Mouse (Mus musculus) stomach, embryonic 16.5 days (tissue): Measurements from ENCODE around the gene Leng8. TPM values are rescaled to one million over a fixed set of nuclear protein-coding genes. Genes with fewer than 3 reads are reported as not detected.

Experiments
- ATAC-seq: fragments of 200-750 bp; cut with Nextera tagmentation; 2 replicates; pipeline ENCODE4 v1.8.0; 2017; ENCODE audit warnings: moderate number of reproducible peaks, moderate TSS enrichment; ENCODE audit not compliant: insufficient read depth, low FRiP score
- H3K27ac ChIP-seq: fragments of 300-500 bp; sonication (generic); 2 replicates; pipeline ENCODE4 v1.5.1; 2014; ENCODE audit warnings: low read length
- H3K27me3 ChIP-seq: fragments of 300-500 bp; sonication (generic); 2 replicates; pipeline ENCODE4 v1.6.1; 2014; ENCODE audit warnings: low read length, control low read depth, mixed read lengths; ENCODE audit not compliant: control insufficient read depth, insufficient read depth
- H3K36me3 ChIP-seq: fragments of 300-500 bp; sonication (generic); 2 replicates; pipeline ENCODE4 v1.6.1; 2014; ENCODE audit warnings: low read length; ENCODE audit not compliant: control insufficient read depth, insufficient read depth
- H3K4me1 ChIP-seq: fragments of 300-500 bp; sonication (generic); 2 replicates; pipeline ENCODE4 v1.6.1; 2014; ENCODE audit warnings: low read length, control low read depth, mixed read lengths; ENCODE audit not compliant: control insufficient read depth, insufficient read depth
- H3K4me2 ChIP-seq: fragments of 300-500 bp; sonication (generic); 2 replicates; pipeline ENCODE4 v1.6.1; 2014; ENCODE audit warnings: low read depth, low read length, mixed read lengths
- H3K4me3 ChIP-seq: fragments of 300-500 bp; sonication (generic); replicated peaks from 2 replicates; pipeline ENCODE4 v1.5.1; 2014; ENCODE audit warnings: mild to moderate bottlenecking, low read length
- H3K9ac ChIP-seq: fragments of 300-500 bp; sonication (generic); 2 replicates; pipeline ENCODE4 v1.6.1; 2014; ENCODE audit warnings: low read length
- H3K9me3 ChIP-seq: fragments of 300-500 bp; sonication (generic); replicated peaks from 2 replicates; pipeline ENCODE4 v1.6.1; 2016; ENCODE audit warnings: low read length, control low read depth; ENCODE audit not compliant: control insufficient read depth
- WGBS: fragments of 180-500 bp; shearing (Covaris S2); extraction: QIAGEN DNeasy Blood & Tissue Kit; methylation state at CpG from one replicate; pipeline ENCODE4 v1.1.7; 2014; 5-methylcytosine and 5-hydroxymethylcytosine counted together
- polyA plus RNA-seq: library from polyadenylated mRNA; unstranded; fragments of >200 nt; fragmentation: Nextera tagmentation; extraction: Ambion mirVana; gene quantifications from 2 replicates; pipeline ENCODE4 v1.2.1, GENCODE M21; 2015

Gene Leng8
- polyA plus RNA-seq, 1 experiment from 2014 or later = 51.4 TPM

- Histone ChIP-seq H3K4me2 (no peak overlapping the region), H3K9me3 (no peaks in the 10 kb centered on the region), H3K4me1 (no peaks in the 10 kb centered on the region), H3K9ac (no peak overlapping the region), H3K27me3 (no peaks in the 10 kb centered on the region), H3K27ac (no peak overlapping the region), H3K36me3 (no peaks in the 10 kb centered on the region), H3K4me3 (no peak overlapping the region)
- WGBS = 60% methylated on average over 3 of the region's 3 CpGs
- no peak for ATAC-seq
These were observed 25.1 kb upstream of the Leng8 start for GRCm38 (mm10) chr7:4111766-4112165.

GRCm38 (mm10) chr7:4117050-4117814 lies 19.6 kb upstream of the Leng8 start:
- Histone ChIP-seq H3K36me3 (no peaks in the 10 kb centered on the region), H3K27ac (no peak overlapping the region), H3K4me3 (no peak overlapping the region), H3K27me3 (peaks cover 23% of the 10 kb centered on the region), H3K9me3 (no peaks in the 10 kb centered on the region), H3K9ac (no peak overlapping the region), H3K4me2 (no peak overlapping the region), H3K4me1 (peaks cover 6% of the 10 kb centered on the region)
- ATAC-seq = no peak
- 74% methylated on average over 8 of the region's 8 CpGs for WGBS

DNA sequence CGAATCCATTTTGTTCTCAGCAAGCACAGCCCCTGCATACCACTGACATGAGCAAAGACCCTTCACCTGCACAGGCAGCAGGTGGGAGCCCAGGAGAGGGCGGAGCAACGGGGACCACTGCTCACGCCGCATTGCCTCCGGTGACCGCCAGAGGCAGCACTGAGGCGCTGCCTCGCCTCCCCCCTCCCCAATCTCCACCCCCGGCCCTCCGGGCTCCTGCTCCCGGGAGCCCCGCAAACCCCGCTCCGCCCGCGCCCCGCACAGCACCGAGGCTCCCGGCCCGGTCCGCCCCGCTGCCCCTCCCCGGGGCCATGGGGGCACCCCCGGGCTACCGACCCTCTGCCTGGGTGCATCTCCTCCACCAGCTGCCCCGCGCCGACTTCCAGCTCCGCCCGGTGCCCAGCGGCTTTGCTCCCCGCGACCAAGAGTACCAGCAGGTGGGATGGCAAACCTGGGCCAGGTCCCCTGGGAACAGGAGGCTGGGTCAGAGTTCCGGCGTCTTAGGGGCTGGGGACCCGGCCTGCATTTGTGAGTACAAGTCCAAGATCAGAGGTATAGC lies 17.4 kb upstream of the Leng8 start, which contains the start of gene Ttyh1:
Gene Ttyh1, plus strand, starts transcription at position 65 of the 559 bp plus-strand sequence.
- Histone ChIP-seq H3K4me1 (peaks cover 9% of the 10 kb centered on the region), H3K9me3 (no peaks in the 10 kb centered on the region), H3K9ac (peak within 1 kb of the TSS; percentile 70), H3K4me2 (peak within 1 kb of the TSS; percentile 64), H3K27me3 (peaks cover 23% of the 10 kb centered on the region), H3K4me3 (peak within 1 kb of the TSS; percentile 46), H3K36me3 (no peaks in the 10 kb centered on the region), H3K27ac (no peak within 1 kb of the TSS; the same call in 1 of the 2 replicates)
- 1% methylated on average over 35 of the region's 37 CpGs for WGBS
- no peak for ATAC-seq

DNA sequence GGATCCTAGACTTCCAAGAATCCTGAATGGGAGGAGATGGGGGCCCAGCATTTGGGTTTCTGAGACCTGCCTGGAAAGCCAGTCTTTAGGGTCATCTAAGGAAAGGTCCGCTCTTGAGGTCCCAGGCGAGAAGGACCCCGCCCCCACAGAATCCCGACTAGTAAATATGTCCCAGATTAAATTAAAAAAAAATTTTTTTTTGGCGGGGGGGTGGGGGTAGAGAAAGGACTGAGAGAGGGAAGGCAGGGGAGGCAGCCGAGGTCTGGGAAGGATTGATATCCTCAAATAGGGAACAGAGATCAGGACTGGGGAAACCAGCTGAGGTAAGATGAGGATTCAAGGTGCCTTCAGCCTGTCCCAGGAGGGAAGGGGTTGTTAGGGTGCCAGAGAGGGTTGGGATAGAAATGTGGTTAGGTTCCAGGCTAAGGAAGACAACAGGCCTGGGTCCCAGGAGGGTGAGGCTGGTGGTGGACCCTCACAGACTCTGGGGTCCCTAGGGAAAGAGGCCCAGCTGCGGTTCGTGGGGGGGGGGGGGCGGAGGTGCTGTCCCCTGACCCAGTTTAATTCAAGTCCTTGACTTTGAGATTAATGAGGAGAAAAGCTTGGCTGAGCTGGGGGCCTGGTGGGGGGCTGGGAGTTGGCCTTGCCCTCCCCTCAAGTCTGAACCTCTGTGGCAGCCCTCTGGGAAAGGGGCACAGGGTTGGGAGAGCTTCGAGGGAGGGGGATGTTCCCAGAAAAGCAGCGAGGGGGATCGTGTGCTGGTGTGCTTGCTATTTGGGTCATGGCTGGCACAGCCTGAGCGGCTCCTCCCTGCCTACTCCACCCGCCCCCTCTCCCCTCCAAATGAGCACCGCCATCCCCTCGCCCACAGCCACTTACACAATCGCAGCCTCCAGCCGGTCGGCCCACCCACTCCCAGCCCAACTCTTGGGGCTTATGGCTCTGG lies 16.6 kb upstream of the Leng8 start:
- no peak overlapping the region; the same call in 1 of the 2 replicates for H3K27ac ChIP-seq
- no peak for ATAC-seq
- 17% methylated on average over 19 of the region's 19 CpGs for WGBS
- H3K9me3 ChIP-seq = no peaks in the 10 kb centered on the region
- H3K4me1 ChIP-seq = peaks cover 11% of the 10 kb centered on the region
- peak overlapping the region; percentile 70; the same call in 1 of the 2 replicates for H3K9ac ChIP-seq
- no peaks in the 10 kb centered on the region for H3K36me3 ChIP-seq
- peak overlapping the region; percentile 46 for H3K4me3 ChIP-seq
- H3K27me3 ChIP-seq = peaks cover 23% of the 10 kb centered on the region
- peak overlapping the region; percentile 64 for H3K4me2 ChIP-seq

- Histone ChIP-seq H3K9me3 (no peaks in the 10 kb centered on the region), H3K4me3 (no peak overlapping the region), H3K27me3 (peaks cover 23% of the 10 kb centered on the region), H3K4me1 (peaks cover 11% of the 10 kb centered on the region), H3K36me3 (no peaks in the 10 kb centered on the region), H3K4me2 (no peak overlapping the region), H3K9ac (no peak overlapping the region), H3K27ac (no peak overlapping the region)
- WGBS = 61% methylated on average over 11 of the region's 11 CpGs
- ATAC-seq = no peak
These were observed 14.6 kb upstream of the Leng8 start for GRCm38 (mm10) chr7:4122076-4122768.

GRCm38 (mm10) chr7:4122783-4123182 lies 14.1 kb upstream of the Leng8 start:
- Histone ChIP-seq H3K27me3 (peaks cover 23% of the 10 kb centered on the region), H3K9ac (no peak overlapping the region), H3K4me2 (no peak overlapping the region), H3K9me3 (no peaks in the 10 kb centered on the region), H3K27ac (no peak overlapping the region), H3K4me1 (peaks cover 11% of the 10 kb centered on the region), H3K36me3 (no peaks in the 10 kb centered on the region), H3K4me3 (no peak overlapping the region)
- 79% methylated on average over 10 of the region's 10 CpGs for WGBS
- ATAC-seq = no peak

GRCm38 (mm10) chr7:4123732-4124131 lies 13.1 kb upstream of the Leng8 start:
- Histone ChIP-seq H3K4me3 (no peak overlapping the region), H3K9me3 (no peaks in the 10 kb centered on the region), H3K27ac (no peak overlapping the region), H3K36me3 (no peaks in the 10 kb centered on the region), H3K27me3 (peaks cover 23% of the 10 kb centered on the region), H3K4me1 (peaks cover 11% of the 10 kb centered on the region), H3K4me2 (no peak overlapping the region), H3K9ac (no peak overlapping the region)
- ATAC-seq = peak; percentile 54; the same call in 1 of the 2 replicates
- WGBS = 69% methylated on average over 1 of the region's 1 CpGs

GRCm38 (mm10) chr7:4124315-4124759 lies 12.5 kb upstream of the Leng8 start:
- no peaks in the 10 kb centered on the region for H3K36me3 ChIP-seq
- peaks cover 10% of the 10 kb centered on the region for H3K4me1 ChIP-seq
- H3K27me3 ChIP-seq = peaks cover 19% of the 10 kb centered on the region
- peak overlapping the region; percentile 42 for H3K4me2 ChIP-seq
- peak overlapping the region; percentile 11; the same call in 1 of the 2 replicates for H3K4me3 ChIP-seq
- WGBS = 3% methylated on average over 10 of the region's 10 CpGs
- peak; percentile 33; the same call in 1 of the 2 replicates for ATAC-seq
- no peaks in the 10 kb centered on the region for H3K9me3 ChIP-seq
- no peak overlapping the region for H3K9ac ChIP-seq
- H3K27ac ChIP-seq = no peak overlapping the region
